Mouse (Mus musculus): ENCODE measurements around the gene Foxf1. TPM values are rescaled to one million over a fixed set of nuclear protein-coding genes. Genes with fewer than 3 reads are reported as not detected.

Gene Foxf1
- total RNA-seq, 1 experiment from 2014 or later, result not detected

GRCm38 (mm10) chr8:121104049-121104818 lies 20.0 kb downstream of the Foxf1 start:
- peak; percentile 38 to 43; a peak in 1 of 4 replicates for ATAC-seq (replicated peaks in 1 of 2; ENCODE audit: insufficient read depth in 1 of 2, low FRiP score in 2 of 2, low TSS enrichment in 1 of 2, low read depth in 1 of 2, poor library complexity in 2 of 2, severe bottlenecking in 2 of 2)

GRCm38 (mm10) chr8:121107668-121108656 lies 23.8 kb downstream of the Foxf1 start, which contains the start of gene Mthfsd:
Gene Mthfsd (minus strand): TSS chr8:121108392.
- peak; percentile 89 to 92 for ATAC-seq (replicated peaks in 1 of 2; ENCODE audit: insufficient read depth in 1 of 2, low FRiP score in 2 of 2, low TSS enrichment in 1 of 2, low read depth in 1 of 2, poor library complexity in 2 of 2, severe bottlenecking in 2 of 2)

- ATAC-seq (replicated peaks in 1 of 2; ENCODE audit: insufficient read depth in 1 of 2, low FRiP score in 2 of 2, low TSS enrichment in 1 of 2, low read depth in 1 of 2, poor library complexity in 2 of 2, severe bottlenecking in 2 of 2), result no peak
These were observed 24.5 kb downstream of the Foxf1 start for GRCm38 (mm10) chr8:121108657-121109056.

- ATAC-seq (replicated peaks in 1 of 2; ENCODE audit: insufficient read depth in 1 of 2, low FRiP score in 2 of 2, low TSS enrichment in 1 of 2, low read depth in 1 of 2, poor library complexity in 2 of 2, severe bottlenecking in 2 of 2), result no peak
These were observed 27.1 kb downstream of the Foxf1 start for GRCm38 (mm10) chr8:121111145-121111907.

GRCm38 (mm10) chr8:121113261-121113660 lies 29.1 kb downstream of the Foxf1 start:
- peak; percentile 81 to 86 for ATAC-seq (replicated peaks in 1 of 2; ENCODE audit: insufficient read depth in 1 of 2, low FRiP score in 2 of 2, low TSS enrichment in 1 of 2, low read depth in 1 of 2, poor library complexity in 2 of 2, severe bottlenecking in 2 of 2)

- ATAC-seq (replicated peaks in 1 of 2; ENCODE audit: insufficient read depth in 1 of 2, low FRiP score in 2 of 2, low TSS enrichment in 1 of 2, low read depth in 1 of 2, poor library complexity in 2 of 2, severe bottlenecking in 2 of 2), result no peak
These were observed 30.9 kb downstream of the Foxf1 start for GRCm38 (mm10) chr8:121115136-121115535.

- no peak for ATAC-seq (replicated peaks in 1 of 2; ENCODE audit: insufficient read depth in 1 of 2, low FRiP score in 2 of 2, low TSS enrichment in 1 of 2, low read depth in 1 of 2, poor library complexity in 2 of 2, severe bottlenecking in 2 of 2)
These were observed 31.8 kb downstream of the Foxf1 start, which contains the start of gene Foxc2 for GRCm38 (mm10) chr8:121115948-121116347. Gene Foxc2 (plus strand): TSS chr8:121116171.

GRCm38 (mm10) chr8:121116591-121117185 lies 32.5 kb downstream of the Foxf1 start:
- ATAC-seq (replicated peaks in 1 of 2; ENCODE audit: insufficient read depth in 1 of 2, low FRiP score in 2 of 2, low TSS enrichment in 1 of 2, low read depth in 1 of 2, poor library complexity in 2 of 2, severe bottlenecking in 2 of 2), result no peak

- ATAC-seq (replicated peaks in 1 of 2; ENCODE audit: insufficient read depth in 1 of 2, low FRiP score in 2 of 2, low TSS enrichment in 1 of 2, low read depth in 1 of 2, poor library complexity in 2 of 2, severe bottlenecking in 2 of 2), result no peak
These were observed 33.0 kb downstream of the Foxf1 start for GRCm38 (mm10) chr8:121117186-121117651.

- no peak for ATAC-seq (replicated peaks in 1 of 2; ENCODE audit: insufficient read depth in 1 of 2, low FRiP score in 2 of 2, low TSS enrichment in 1 of 2, low read depth in 1 of 2, poor library complexity in 2 of 2, severe bottlenecking in 2 of 2)
These were observed 33.7 kb downstream of the Foxf1 start for GRCm38 (mm10) chr8:121117906-121118305.

- ATAC-seq (replicated peaks in 1 of 2; ENCODE audit: insufficient read depth in 1 of 2, low FRiP score in 2 of 2, low TSS enrichment in 1 of 2, low read depth in 1 of 2, poor library complexity in 2 of 2, severe bottlenecking in 2 of 2), result no peak
These were observed 34.6 kb downstream of the Foxf1 start for GRCm38 (mm10) chr8:121118634-121119420.

- no peak for ATAC-seq (replicated peaks in 1 of 2; ENCODE audit: insufficient read depth in 1 of 2, low FRiP score in 2 of 2, low TSS enrichment in 1 of 2, low read depth in 1 of 2, poor library complexity in 2 of 2, severe bottlenecking in 2 of 2)
These were observed 35.7 kb downstream of the Foxf1 start for GRCm38 (mm10) chr8:121119635-121120455.

GRCm38 (mm10) chr8:121120456-121121419 lies 36.6 kb downstream of the Foxf1 start:
- no peak for ATAC-seq (replicated peaks in 1 of 2; ENCODE audit: insufficient read depth in 1 of 2, low FRiP score in 2 of 2, low TSS enrichment in 1 of 2, low read depth in 1 of 2, poor library complexity in 2 of 2, severe bottlenecking in 2 of 2)

GRCm38 (mm10) chr8:121121704-121122103 lies 37.5 kb downstream of the Foxf1 start:
- ATAC-seq (replicated peaks in 1 of 2; ENCODE audit: insufficient read depth in 1 of 2, low FRiP score in 2 of 2, low TSS enrichment in 1 of 2, low read depth in 1 of 2, poor library complexity in 2 of 2, severe bottlenecking in 2 of 2), result no peak
